Mouse (Mus musculus) liver (tissue): ENCODE data around the gene Cbwd1.
A peak's percentile ranks its signal among the peaks of the same experiment; 100 is the strongest.
"Not testable (repeated sequence)": the region's sequence is repeated elsewhere in the genome, so short reads cannot be mapped to it uniquely, and the experiment has no call there.

Experiments used
- DNase-seq: peaks from one replicate; pipeline ENCODE4 v3.0.0-alpha.2; 2020; ENCODE audit warnings: mixed read lengths

Gene Cbwd1

DNA sequence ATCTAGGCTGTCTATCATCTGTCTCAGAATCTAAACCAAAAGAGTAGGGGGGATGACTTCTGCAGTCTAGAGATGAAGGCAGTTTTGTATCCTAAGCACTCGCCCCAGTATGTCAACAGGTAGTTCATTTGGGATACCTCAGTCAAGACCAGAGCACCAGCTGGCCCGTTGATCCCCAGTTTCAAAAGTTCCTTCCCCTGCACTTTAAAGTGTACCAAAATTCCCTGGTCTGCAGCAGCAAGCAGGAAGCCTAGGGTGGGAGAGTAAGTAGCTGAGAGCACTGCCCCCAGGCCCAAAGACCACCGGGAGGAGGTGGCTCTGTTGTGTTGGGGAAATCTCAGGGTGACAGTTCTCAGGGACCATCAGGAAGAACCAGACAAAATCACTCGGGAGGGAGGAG, 64.9 kb downstream of the Cbwd1 start:
- DNase-seq: no peak

- DNase-seq: no peak
Measured at GRCm38 (mm10) chr19:24886888-24887287, 74.5 kb downstream of the Cbwd1 start.

DNA sequence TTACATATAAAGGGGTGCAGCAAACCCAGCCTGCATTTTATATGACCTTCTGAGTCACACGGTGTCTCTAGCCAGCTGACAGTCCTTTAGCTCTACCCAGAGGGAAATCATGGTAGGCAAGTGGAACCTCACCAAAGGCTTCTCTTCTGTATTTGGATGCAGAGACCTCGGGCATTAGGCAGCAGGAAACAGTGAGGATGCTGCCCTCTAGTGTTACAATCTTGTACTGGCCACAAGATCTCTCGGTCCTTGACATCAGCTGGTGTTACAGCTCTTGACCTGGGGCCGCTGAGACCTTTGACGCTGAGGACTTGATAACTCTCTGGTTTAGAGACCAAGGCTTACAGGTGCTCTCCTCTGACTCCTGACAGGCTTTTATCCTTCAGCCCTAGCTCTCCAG, 75.9 kb downstream of the Cbwd1 start:
- DNase-seq: peak; percentile 35

DNA sequence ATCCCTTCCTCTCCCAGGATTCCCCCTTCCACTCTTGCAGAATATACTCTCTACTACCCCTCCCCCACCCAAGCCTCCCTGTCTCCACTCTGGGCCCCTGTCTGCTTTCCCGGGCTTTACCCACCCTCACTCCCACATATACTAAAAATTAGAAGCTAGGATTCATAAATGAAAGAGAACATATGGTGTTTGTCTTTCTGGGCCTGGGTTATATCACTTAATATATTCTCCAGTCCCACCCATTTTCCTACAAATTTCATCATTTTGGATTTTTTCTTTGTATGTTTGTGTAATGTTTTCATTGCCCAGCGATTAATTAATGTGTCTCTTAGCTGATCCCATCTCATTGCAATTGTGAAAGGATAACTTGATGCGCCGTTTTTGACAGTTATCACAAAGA, 80.2 kb downstream of the Cbwd1 start:
- no peak for DNase-seq

DNA sequence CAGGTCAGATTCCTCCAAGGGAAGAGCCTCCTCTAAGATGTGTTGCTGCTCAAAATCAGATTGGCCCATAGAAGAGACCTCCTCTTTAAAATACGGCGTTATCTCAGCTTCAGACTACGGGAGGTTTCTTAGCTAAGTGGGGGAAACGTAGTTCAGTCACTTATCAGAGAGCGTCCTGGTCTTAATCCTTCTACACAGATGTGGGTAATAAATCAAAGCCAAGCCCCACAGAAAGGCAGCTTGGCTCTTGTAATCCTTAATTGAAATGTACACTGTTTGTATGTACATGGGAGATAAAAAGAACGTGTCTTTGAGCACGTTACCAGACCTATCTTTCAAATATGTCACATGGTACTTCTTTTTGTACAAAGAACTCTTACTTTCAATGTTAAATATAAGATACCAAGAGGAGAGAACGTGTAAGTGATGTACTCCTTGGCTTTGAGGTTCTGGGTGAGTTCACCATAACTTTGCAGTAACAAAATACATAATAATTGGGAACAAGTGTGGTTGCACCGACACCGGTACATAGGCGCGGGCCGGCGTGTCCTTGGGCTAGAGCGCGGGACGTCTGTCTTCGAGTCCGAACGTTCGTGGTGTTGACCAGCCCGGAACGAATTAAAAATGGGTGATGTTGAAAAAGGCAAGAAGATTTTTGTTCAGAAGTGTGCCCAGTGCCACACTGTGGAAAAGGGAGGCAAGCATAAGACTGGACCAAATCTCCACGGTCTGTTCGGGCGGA, 86.1 kb downstream of the Cbwd1 start, which contains the start of gene Gm10053:
Gene Gm10053 (plus strand): TSS at position 558 of the 742 bp plus-strand sequence.
- not testable (repeated sequence) for DNase-seq

DNA sequence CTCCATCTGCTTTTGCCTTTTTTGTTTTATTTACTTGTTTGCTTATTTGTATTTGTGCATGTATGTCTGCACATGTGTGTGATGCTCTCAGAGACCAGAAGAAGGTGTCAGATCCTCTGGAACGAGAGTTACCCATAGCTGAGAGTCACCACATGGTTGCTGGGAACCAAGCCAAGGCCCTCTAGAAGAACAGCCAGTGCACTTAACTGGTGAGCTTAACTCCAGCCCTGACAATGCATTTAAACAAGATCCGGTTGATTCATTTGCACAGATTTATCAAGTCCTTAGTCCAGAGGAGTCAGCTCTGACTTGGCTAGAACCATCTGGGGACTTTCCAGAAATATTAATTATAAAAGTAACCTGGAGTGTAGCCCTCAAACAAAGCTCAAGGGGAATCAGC, 87.5 kb downstream of the Cbwd1 start:
- DNase-seq: no peak

- DNase-seq: peak; percentile 69
Measured at GRCm38 (mm10) chr19:24871037-24871635, 90.3 kb downstream of the Cbwd1 start.
